Mouse (Mus musculus) embryonic facial prominence, embryonic 12.5 days (tissue): Measurements from ENCODE around the gene 1700016K19Rik. TPM values are rescaled to one million over a fixed set of nuclear protein-coding genes. Genes with fewer than 3 reads are reported as not detected.

Experiments
- polyA plus RNA-seq: library from polyadenylated mRNA; unstranded; fragments of >200 nt; fragmentation: Nextera tagmentation; extraction: Ambion mirVana; gene quantifications from 2 replicates; pipeline ENCODE4 v1.2.1, GENCODE M21; 2016

1700016K19Rik gene
- polyA plus RNA-seq, 1 experiment from 2014 or later, result 0.29 TPM

Other genes with a start within 250 kb of the 1700016K19Rik start
- 2.1 and 2.5 TPM in 2 replicates for gene Doc2b, start 203.9 kb upstream of the 1700016K19Rik start, polyA plus RNA-seq
- gene Rph3al, start 61.5 kb upstream of the 1700016K19Rik start, polyA plus RNA-seq, result 3.7 TPM in 2 replicates
- 63.2 and 64.5 TPM in 2 replicates for gene Rflnb, start 27.9 kb downstream of the 1700016K19Rik start, polyA plus RNA-seq
- gene Vps53, start 179.7 kb downstream of the 1700016K19Rik start, polyA plus RNA-seq, result 44.1 and 45.9 TPM in 2 replicates
- gene Fam57a, start 179.8 kb downstream of the 1700016K19Rik start, polyA plus RNA-seq, result 26.8 and 27.5 TPM in 2 replicates
- 0.72 and 0.87 TPM in 2 replicates for gene Dbil5, start 217.7 kb downstream of the 1700016K19Rik start, polyA plus RNA-seq
- gene Gemin4, start 217.8 kb downstream of the 1700016K19Rik start, polyA plus RNA-seq, result 34.5 TPM in 2 replicates
- 26.3 and 27.6 TPM in 2 replicates for gene Mrm3, start 243.8 kb downstream of the 1700016K19Rik start, polyA plus RNA-seq
- 121 and 126 TPM in 2 replicates for gene Glod4, start 243.8 kb downstream of the 1700016K19Rik start, polyA plus RNA-seq